Mouse (Mus musculus): Measurements from ENCODE around the gene Sbk1. TPM values are rescaled to one million over a fixed set of nuclear protein-coding genes. Genes with fewer than 3 reads are reported as not detected.
A peak's percentile ranks its signal among the peaks of the same experiment; 100 is the strongest.

Gene Sbk1
- polyA plus RNA-seq, 1 experiment from 2014 or later = 180 TPM

DNA sequence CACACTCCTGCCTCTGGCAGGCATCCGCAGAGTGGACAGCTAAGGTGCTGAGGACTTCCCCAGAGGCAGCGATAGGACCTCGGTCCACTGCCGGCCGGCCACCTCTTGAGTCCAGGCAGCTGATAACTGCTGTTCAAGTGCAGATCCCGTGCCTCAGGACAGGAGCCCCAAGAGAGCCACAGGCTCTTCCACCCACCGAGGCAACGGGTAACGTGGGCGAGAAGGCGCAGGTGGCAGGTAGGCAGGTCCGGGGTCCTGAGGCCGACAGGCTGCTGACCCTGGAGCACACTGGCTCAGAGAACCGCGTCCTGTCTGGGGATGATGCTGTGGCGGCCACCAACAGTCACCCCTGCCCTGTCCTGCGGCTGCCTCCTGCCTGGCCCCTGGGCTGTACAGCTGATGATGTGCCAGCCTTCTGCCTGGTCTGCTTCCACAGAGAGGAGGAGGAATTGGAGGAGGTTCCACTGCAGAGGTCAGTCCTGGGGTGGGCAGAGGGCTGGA is 23.7 kb upstream of the Sbk1 start:
- H3K36me3 ChIP-seq = no peaks in the 10 kb centered on the region
- peaks cover 15% of the 10 kb centered on the region for H3K4me1 ChIP-seq (replicated peaks)
- H3K27me3 ChIP-seq (ENCODE audit: insufficient read depth, poor library complexity, severe bottlenecking) = peaks cover 23% of the 10 kb centered on the region
- 51% methylated on average over 17 of the region's 17 CpGs for WGBS
- no peak for DNase-seq (ENCODE audit: low spot score)
- H3K4me3 ChIP-seq = peak overlapping the region; percentile 23; the same call in 1 of the 2 replicates
- H3K27ac ChIP-seq = no peak overlapping the region
- no peaks in the 10 kb centered on the region for H3K9me3 ChIP-seq

DNA sequence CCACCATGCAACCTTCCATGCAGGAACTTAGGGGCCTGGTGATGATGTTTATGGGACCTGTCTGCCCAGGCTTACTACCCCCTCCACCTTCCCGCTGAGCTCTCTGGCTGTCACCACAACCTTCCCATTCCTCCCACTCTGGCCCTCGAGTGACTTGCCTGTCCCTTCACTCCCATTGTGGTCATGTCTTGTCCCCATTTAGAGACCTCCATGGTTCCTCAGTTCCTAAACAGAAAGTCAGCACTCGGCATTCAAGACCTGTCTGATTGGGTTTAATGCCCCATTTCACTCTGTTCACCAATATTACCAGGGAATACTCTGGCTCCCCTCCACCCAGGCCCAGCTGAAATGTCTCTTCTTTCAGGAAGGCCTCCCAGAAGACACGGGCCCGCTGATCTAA is 23.3 kb upstream of the Sbk1 start:
- H3K27ac ChIP-seq = no peak overlapping the region
- peaks cover 23% of the 10 kb centered on the region for H3K27me3 ChIP-seq (ENCODE audit: insufficient read depth, poor library complexity, severe bottlenecking)
- 76% methylated on average over 5 of the region's 5 CpGs for WGBS
- no peak for DNase-seq (ENCODE audit: low spot score)
- no peaks in the 10 kb centered on the region for H3K9me3 ChIP-seq
- no peaks in the 10 kb centered on the region for H3K36me3 ChIP-seq
- no peak overlapping the region for H3K4me3 ChIP-seq
- peaks cover 15% of the 10 kb centered on the region for H3K4me1 ChIP-seq (replicated peaks)

DNA sequence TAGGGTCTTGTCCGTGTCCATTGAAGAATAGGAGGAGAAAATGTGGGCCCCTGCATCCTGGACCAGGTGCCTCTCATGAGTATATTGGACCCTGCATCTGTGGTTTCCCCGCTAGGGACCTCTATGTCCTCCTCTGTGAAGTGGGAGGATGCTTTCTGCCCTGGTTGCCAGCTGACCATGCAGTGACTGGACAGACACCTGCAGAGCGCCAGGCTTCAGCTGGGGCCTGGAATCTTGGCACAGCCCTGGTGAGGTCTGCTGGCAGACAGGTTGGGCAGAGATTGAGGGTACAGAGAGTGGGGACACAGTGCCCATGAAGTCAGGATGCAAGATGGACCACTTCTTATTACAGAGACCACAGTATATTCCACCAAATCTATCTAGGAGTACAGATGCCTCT is 22.4 kb upstream of the Sbk1 start:
- Histone ChIP-seq H3K4me3 (no peak overlapping the region), H3K27me3 (ENCODE audit: insufficient read depth, poor library complexity, severe bottlenecking) (peaks cover 23% of the 10 kb centered on the region), H3K27ac (no peak overlapping the region), H3K4me1 (replicated peaks) (peaks cover 15% of the 10 kb centered on the region), H3K36me3 (no peaks in the 10 kb centered on the region), H3K9me3 (no peaks in the 10 kb centered on the region)
- no peak for DNase-seq (ENCODE audit: low spot score)
- 91% methylated on average over 3 of the region's 3 CpGs for WGBS

DNA sequence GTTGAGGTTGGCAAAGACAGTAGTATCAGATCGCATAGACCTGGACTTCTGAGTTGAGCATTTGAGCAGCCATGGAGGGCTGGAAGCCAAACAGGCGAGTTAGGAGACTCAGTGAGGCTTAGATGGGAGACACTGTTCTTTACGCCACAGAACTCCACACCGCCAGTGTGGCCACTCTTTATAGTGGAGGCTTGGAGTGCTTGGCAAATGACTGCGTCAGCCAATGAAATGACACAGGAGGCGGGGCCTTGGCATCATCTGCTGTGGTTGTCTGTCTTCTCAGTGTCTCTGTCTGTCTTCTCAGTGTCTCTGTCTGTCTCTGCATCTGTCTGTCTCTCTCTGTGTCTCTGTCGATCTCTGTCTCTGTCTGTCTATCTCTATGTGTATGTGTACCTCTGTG is 21.9 kb upstream of the Sbk1 start:
- Histone ChIP-seq H3K36me3 (no peaks in the 10 kb centered on the region), H3K27ac (no peak overlapping the region), H3K27me3 (ENCODE audit: insufficient read depth, poor library complexity, severe bottlenecking) (peaks cover 23% of the 10 kb centered on the region), H3K4me1 (replicated peaks) (peaks cover 15% of the 10 kb centered on the region), H3K4me3 (no peak overlapping the region), H3K9me3 (no peaks in the 10 kb centered on the region)
- WGBS = 80% methylated on average over 7 of the region's 7 CpGs
- DNase-seq (ENCODE audit: low spot score) = no peak

DNA sequence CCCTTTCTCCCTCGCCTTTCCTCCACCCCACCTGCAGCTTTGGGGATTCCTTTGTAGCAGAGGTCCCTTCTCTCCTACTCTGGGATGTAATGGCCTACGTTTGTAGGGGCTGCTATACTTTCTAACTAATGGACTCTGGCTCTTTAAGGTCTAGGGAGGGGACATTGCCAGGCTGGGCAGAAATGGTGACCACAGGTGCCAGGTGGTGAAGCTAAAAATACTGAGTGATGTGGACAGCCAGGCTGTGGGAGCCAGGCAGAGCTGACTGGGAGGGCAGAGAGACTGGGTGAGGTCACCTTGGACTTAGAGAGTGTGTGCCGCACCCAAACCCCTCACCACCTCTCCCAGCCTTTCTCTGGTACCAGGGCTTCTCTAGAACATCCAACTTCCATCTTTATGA is 20.7 kb upstream of the Sbk1 start:
- H3K27ac ChIP-seq = no peak overlapping the region
- no peak for DNase-seq (ENCODE audit: low spot score)
- 76% methylated on average over 3 of the region's 3 CpGs for WGBS
- H3K4me1 ChIP-seq (replicated peaks) = peaks cover 15% of the 10 kb centered on the region
- H3K4me3 ChIP-seq = no peak overlapping the region
- no peaks in the 10 kb centered on the region for H3K36me3 ChIP-seq
- H3K27me3 ChIP-seq (ENCODE audit: insufficient read depth, poor library complexity, severe bottlenecking) = peaks cover 23% of the 10 kb centered on the region
- H3K9me3 ChIP-seq = no peaks in the 10 kb centered on the region

DNA sequence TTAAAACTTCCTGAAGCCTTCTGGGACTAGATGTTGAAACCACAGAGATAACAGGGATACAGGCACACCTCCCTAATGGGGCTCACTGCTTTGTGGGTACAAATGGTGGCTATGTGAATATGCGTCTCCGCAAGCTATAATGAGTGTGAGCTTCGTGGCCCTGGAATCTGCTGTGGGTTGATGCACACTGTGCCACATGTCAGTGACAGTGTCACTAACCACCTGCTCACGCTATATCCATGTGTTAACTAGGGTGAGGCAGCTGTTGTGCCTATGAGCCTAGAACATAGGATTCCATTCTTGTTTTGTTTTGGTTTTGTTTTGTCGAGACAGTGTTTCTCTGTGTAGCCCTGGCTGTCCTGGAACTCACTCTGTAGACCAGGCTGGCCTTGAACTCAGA is 20.2 kb upstream of the Sbk1 start:
- no peak for DNase-seq (ENCODE audit: low spot score)
- no peaks in the 10 kb centered on the region for H3K36me3 ChIP-seq
- peaks cover 23% of the 10 kb centered on the region for H3K27me3 ChIP-seq (ENCODE audit: insufficient read depth, poor library complexity, severe bottlenecking)
- peaks cover 15% of the 10 kb centered on the region for H3K4me1 ChIP-seq (replicated peaks)
- no peak overlapping the region for H3K27ac ChIP-seq
- no peaks in the 10 kb centered on the region for H3K9me3 ChIP-seq
- H3K4me3 ChIP-seq = no peak overlapping the region
- 91% methylated on average over 5 of the region's 5 CpGs for WGBS

DNA sequence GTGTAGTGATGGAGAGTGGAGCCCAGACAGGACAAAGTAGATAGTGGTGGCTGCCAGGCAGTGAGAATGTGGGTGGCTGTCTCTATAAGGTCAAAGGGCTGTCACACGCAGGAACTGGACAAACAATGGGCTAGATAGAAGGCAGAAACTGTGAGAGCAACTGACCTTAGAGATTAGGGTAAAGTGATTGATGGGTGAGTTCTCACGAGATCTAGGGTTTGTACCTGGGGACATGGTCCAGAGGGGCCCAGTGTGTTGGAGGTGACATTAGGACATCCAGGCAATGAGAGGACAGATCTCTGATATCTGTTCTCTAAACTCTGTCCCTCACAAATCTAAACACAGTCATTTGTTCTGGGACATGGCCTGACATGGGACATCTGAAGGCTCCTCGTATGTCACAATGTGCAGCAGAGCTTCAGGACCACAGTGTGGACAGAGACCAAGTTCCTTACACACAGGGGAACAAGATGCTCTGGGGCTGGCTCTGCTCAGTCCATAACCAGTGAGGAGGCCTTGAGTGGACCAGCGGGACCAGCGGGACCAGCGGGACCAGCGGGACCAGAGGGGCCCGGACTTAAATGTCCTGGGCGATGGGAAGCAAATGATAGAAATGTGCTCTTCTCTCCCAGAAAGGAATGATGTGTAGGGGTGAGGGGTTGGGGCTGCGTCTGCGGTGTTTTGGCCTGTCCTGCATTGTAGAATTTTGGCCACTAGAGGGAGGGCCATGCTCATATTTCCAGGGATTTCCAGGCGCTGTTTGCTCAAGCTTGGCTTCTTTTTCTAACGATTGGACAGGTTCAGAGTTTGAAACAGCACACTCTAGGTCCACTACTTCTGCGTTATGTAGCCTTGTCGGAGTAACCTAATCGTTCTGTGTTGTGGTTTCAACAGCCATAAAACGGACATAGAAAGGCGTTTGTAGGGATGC is 11.9 kb upstream of the Sbk1 start:
- Histone ChIP-seq H3K27me3 (ENCODE audit: insufficient read depth, poor library complexity, severe bottlenecking) (peaks cover 15% of the 10 kb centered on the region; the same call in 1 of the 2 replicates), H3K4me1 (replicated peaks) (no peaks in the 10 kb centered on the region)
- WGBS = 12% methylated on average over 18 of the region's 18 CpGs

DNA sequence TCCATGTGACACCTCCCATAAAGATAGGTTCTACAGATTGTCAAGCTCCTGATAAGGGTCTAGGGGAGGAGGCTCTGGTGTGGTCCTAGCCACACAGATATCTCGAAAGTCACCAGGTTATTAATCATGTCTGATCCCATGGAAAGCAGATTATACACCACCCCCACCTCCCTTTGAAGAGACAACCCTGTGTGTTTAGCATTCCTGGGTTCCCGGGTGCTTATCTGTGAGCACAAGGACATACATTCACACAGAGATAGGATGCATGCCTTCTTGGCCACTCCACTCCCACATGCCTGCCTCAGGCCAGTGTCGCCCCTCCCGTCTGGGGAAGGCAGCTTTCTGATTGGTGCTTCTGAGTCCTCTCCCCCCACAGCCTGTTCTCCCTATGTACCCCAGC is 10.6 kb upstream of the Sbk1 start:
- Histone ChIP-seq H3K27me3 (ENCODE audit: insufficient read depth, poor library complexity, severe bottlenecking) (peaks cover 15% of the 10 kb centered on the region; the same call in 1 of the 2 replicates), H3K4me3 (no peak overlapping the region), H3K9me3 (no peaks in the 10 kb centered on the region), H3K36me3 (no peaks in the 10 kb centered on the region), H3K27ac (no peak overlapping the region), H3K4me1 (replicated peaks) (peaks cover 9% of the 10 kb centered on the region)
- 89% methylated on average over 4 of the region's 4 CpGs for WGBS
- no peak for DNase-seq (ENCODE audit: low spot score)

More for the DNA sequence above, 11.9 kb upstream of the Sbk1 start:
- no peaks in the 10 kb centered on the region for H3K9me3 ChIP-seq
- H3K4me3 ChIP-seq = no peak overlapping the region
- H3K27ac ChIP-seq = no peak overlapping the region
- no peaks in the 10 kb centered on the region for H3K36me3 ChIP-seq
- DNase-seq (ENCODE audit: low spot score) = peak; percentile 76

DNA sequence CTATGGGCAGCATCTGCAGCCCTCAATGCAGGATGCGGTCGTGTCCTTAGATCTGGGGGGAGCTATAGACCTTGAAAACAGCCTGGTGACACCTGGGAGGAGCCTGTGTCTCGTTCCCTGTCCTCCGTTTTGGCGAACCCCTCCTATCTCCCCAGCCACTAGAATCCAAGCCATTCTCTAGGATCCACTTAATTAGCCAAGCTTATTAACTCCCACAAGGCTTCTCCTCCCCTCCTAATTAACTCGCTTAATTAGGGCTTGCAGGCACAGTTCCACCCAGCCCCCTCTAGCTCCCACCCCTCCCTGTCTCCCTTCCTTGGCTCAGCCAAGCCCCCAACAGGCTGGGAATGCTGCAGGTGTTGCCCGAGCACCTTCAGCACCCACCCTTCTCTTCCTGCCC is 8.5 kb upstream of the Sbk1 start:
- DNase-seq (ENCODE audit: low spot score) = no peak
- Histone ChIP-seq H3K27ac (no peak overlapping the region), H3K4me3 (no peak overlapping the region), H3K9me3 (no peaks in the 10 kb centered on the region), H3K4me1 (replicated peaks) (peaks cover 15% of the 10 kb centered on the region), H3K27me3 (ENCODE audit: insufficient read depth, poor library complexity, severe bottlenecking) (peaks cover 22% of the 10 kb centered on the region; the same call in 1 of the 2 replicates), H3K36me3 (no peaks in the 10 kb centered on the region)
- WGBS = 43% methylated on average over 7 of the region's 7 CpGs

DNA sequence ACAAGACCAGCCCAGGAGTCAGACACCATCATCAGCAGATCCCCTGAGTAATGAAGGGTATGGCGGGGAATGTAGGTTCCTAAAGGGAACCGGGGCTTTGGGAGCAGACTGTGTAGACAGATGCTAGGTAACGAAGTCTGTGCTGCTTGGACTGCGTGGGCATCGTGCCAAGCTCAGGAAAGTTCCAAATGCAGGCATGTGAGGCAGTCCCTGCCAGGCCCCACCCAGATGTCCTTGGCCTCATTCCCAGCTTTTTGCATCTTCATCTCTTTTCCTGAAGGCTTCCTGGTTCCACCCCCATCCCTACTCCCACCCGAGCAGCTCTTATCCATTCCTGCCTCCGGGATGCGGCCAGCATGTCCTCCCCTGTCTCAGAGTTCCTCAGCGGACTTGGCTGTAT is 6.5 kb upstream of the Sbk1 start:
- DNase-seq (ENCODE audit: low spot score) = no peak
- Histone ChIP-seq H3K27ac (no peak overlapping the region), H3K36me3 (no peaks in the 10 kb centered on the region)

DNA sequence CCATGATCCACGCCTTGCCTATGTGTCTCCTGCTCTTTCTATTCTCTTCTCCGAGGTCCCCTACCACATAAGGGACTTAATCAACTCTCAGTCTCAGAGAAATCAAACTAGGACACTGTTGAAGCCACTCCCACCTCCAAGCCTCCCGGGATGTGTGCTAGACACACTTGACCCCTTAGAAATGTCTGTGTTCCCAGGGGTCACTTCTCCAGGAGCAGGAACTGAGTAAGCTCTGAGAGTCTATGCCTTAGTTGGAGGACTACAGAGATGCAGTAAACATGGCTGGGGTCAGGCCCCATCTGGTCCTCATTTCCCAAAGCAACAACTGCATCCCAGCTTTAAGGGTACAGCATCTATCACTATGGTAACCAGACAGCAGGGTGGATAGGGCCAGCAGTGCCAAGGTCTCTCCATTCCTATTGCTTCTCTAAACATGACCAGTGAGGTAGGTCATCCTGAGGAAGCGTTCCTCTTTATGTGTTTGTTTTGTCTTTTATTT is 6.0 kb upstream of the Sbk1 start:
- DNase-seq (ENCODE audit: low spot score) = peak; percentile 34
- no peaks in the 10 kb centered on the region for H3K36me3 ChIP-seq
- 63% methylated on average over 4 of the region's 4 CpGs for WGBS
- H3K4me1 ChIP-seq (replicated peaks) = peaks cover 20% of the 10 kb centered on the region
- H3K27ac ChIP-seq = no peak overlapping the region
- H3K27me3 ChIP-seq (ENCODE audit: insufficient read depth, poor library complexity, severe bottlenecking) = peaks cover 36% of the 10 kb centered on the region
- H3K4me3 ChIP-seq = no peak overlapping the region
- H3K9me3 ChIP-seq = no peaks in the 10 kb centered on the region

More for the DNA sequence above, 6.5 kb upstream of the Sbk1 start:
- Histone ChIP-seq H3K9me3 (no peaks in the 10 kb centered on the region), H3K4me1 (replicated peaks) (peaks cover 15% of the 10 kb centered on the region), H3K27me3 (ENCODE audit: insufficient read depth, poor library complexity, severe bottlenecking) (peaks cover 33% of the 10 kb centered on the region), H3K4me3 (no peak overlapping the region)
- WGBS = 77% methylated on average over 9 of the region's 9 CpGs

DNA sequence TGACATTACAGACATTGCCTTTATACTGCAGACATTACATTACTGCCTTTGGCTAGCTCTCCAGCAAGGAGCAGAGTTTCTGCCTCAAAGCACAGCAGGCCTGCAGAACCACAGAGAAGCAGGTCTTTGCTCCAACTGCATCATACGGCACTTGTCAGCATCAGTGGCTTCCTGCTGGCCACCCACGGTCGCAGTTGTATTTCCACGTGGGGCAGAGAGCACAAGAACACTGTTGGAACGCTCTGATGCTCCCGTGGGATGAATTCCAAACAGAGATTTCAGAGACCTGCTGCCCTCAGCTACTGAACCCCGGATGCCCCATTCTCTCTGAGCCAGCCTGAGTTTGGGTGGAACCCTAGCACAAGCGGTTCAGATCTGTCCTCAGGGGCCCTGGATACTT is 4.8 kb upstream of the Sbk1 start:
- H3K36me3 ChIP-seq = no peaks in the 10 kb centered on the region
- H3K27ac ChIP-seq = no peak overlapping the region
- no peak for DNase-seq (ENCODE audit: low spot score)
- 61% methylated on average over 8 of the region's 8 CpGs for WGBS
- no peaks in the 10 kb centered on the region for H3K9me3 ChIP-seq
- H3K4me3 ChIP-seq = no peak overlapping the region
- H3K4me1 ChIP-seq (replicated peaks) = peaks cover 28% of the 10 kb centered on the region
- peaks cover 29% of the 10 kb centered on the region for H3K27me3 ChIP-seq (ENCODE audit: insufficient read depth, poor library complexity, severe bottlenecking)

DNA sequence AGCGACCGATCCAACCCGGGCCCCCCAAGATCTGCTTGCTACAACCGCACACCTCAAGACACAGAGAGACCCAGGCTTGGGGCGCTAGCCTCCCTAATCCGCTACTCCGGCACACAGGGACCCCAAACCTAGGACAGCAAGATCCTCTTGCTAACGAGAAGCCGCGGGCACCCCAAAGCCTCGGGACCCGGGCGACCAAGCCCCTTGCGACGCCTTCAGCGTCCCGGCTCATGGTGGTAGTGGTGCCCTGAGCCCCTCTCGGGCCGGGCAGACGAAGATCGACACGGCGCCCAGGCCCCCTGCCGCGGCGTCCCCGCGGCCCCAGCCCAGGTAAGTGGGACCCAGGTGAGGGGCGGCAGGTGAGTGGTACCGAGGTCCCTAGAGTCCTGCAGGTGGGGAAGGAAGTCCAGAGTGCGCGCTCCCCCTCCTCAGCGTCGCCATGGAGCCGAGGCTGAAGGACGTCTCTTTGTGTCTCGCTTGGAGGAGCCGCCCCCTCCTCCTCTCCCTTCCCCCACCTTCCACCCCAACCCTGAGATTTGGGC is 422 bp downstream of the Sbk1 start:
- no peaks in the 10 kb centered on the region for H3K9me3 ChIP-seq
- WGBS = under 1% methylated on average over 38 of the region's 38 CpGs
- H3K27ac ChIP-seq = peak overlapping the region; percentile 99
- H3K27me3 ChIP-seq (ENCODE audit: insufficient read depth, poor library complexity, severe bottlenecking) = peaks cover 21% of the 10 kb centered on the region
- H3K36me3 ChIP-seq = peaks cover 38% of the 10 kb centered on the region
- H3K4me1 ChIP-seq (replicated peaks) = peaks cover 63% of the 10 kb centered on the region
- peak overlapping the region; percentile 86 for H3K4me3 ChIP-seq
- peak; percentile 60 for DNase-seq (ENCODE audit: low spot score)
